Mouse (Mus musculus): Measurements from ENCODE around the gene Gm49392. TPM values are rescaled to one million over a fixed set of nuclear protein-coding genes. Genes with fewer than 3 reads are reported as not detected.

Gene Gm49392
- polyA plus RNA-seq, 1 experiment: 0.08 TPM

- Histone ChIP-seq H3K4me3 (ENCODE audit: insufficient read depth, poor library complexity, severe bottlenecking) (no peak overlapping the region), H3K36me3 (ENCODE audit: control insufficient read depth, insufficient read depth) (no peaks in the 10 kb centered on the region), H3ac (ENCODE audit: control insufficient read depth, insufficient read length, low read depth) (no peak overlapping the region), H3K27me3 (ENCODE audit: control insufficient read depth, insufficient read depth, insufficient read length) (no peaks in the 10 kb centered on the region), H3K79me2 (ENCODE audit: control insufficient read depth, insufficient read depth) (no peaks in the 10 kb centered on the region), H3K79me3 (ENCODE audit: low read depth) (no peaks in the 10 kb centered on the region)
- TF ChIP-seq FOSL1 (IDR thresholded peaks at IDR 0.05; ENCODE audit: insufficient read depth, low read length, poor library complexity, severe bottlenecking): no peak
- TF ChIP-seq CEBPB (IDR thresholded peaks at IDR 0.05; ENCODE audit: low read depth): no peak
- no peak for TF ChIP-seq MYOG (IDR thresholded peaks at IDR 0.05; ENCODE audit: control insufficient read depth, extremely low read depth, insufficient read length)
- TF ChIP-seq MAX (IDR thresholded peaks at IDR 0.05): no peak
- TF ChIP-seq MYOD1 (IDR thresholded peaks at IDR 0.05; ENCODE audit: control insufficient read depth, insufficient read length, low read depth): no peak
- no peak for TF ChIP-seq CTCF (IDR thresholded peaks at IDR 0.05; ENCODE audit: control insufficient read depth, insufficient read depth, insufficient read length)
- TF ChIP-seq USF1 (IDR thresholded peaks at IDR 0.05; ENCODE audit: low read depth): no peak
Observed at GRCm38 (mm10) chr13:60812768-60813167, 83.9 kb downstream of the Gm49392 start.

- H3K4me3 ChIP-seq (ENCODE audit: insufficient read depth, poor library complexity, severe bottlenecking): no peak overlapping the region
- no peaks in the 10 kb centered on the region for H3K27me3 ChIP-seq (ENCODE audit: control insufficient read depth, insufficient read depth, insufficient read length)
- no peaks in the 10 kb centered on the region for H3K79me2 ChIP-seq (ENCODE audit: control insufficient read depth, insufficient read depth)
- no peak overlapping the region for H3ac ChIP-seq (ENCODE audit: control insufficient read depth, insufficient read length, low read depth)
- H3K36me3 ChIP-seq (ENCODE audit: control insufficient read depth, insufficient read depth): no peaks in the 10 kb centered on the region
- TF ChIP-seq MYOG (IDR thresholded peaks at IDR 0.05; ENCODE audit: control insufficient read depth, extremely low read depth, insufficient read length): no peak
- no peak for TF ChIP-seq CTCF (IDR thresholded peaks at IDR 0.05; ENCODE audit: control insufficient read depth, insufficient read depth, insufficient read length)
- TF ChIP-seq FOSL1 (IDR thresholded peaks at IDR 0.05; ENCODE audit: insufficient read depth, low read length, poor library complexity, severe bottlenecking): no peak
- TF ChIP-seq CEBPB (IDR thresholded peaks at IDR 0.05; ENCODE audit: low read depth): no peak
- TF ChIP-seq MAX (IDR thresholded peaks at IDR 0.05): no peak
- no peak for TF ChIP-seq USF1 (IDR thresholded peaks at IDR 0.05; ENCODE audit: low read depth)
- TF ChIP-seq MYOD1 (IDR thresholded peaks at IDR 0.05; ENCODE audit: control insufficient read depth, insufficient read length, low read depth): no peak
- no peaks in the 10 kb centered on the region for H3K79me3 ChIP-seq (ENCODE audit: low read depth)
Observed at GRCm38 (mm10) chr13:60809690-60810089, 87.0 kb downstream of the Gm49392 start.

- H3K79me3 ChIP-seq (ENCODE audit: low read depth): no peaks in the 10 kb centered on the region
- H3K36me3 ChIP-seq (ENCODE audit: control insufficient read depth, insufficient read depth): no peaks in the 10 kb centered on the region
- TF ChIP-seq CEBPB (IDR thresholded peaks at IDR 0.05; ENCODE audit: low read depth) (no peak), MYOG (IDR thresholded peaks at IDR 0.05; ENCODE audit: control insufficient read depth, extremely low read depth, insufficient read length) (no peak)
- H3K27me3 ChIP-seq (ENCODE audit: control insufficient read depth, insufficient read depth, insufficient read length): no peaks in the 10 kb centered on the region
- no peaks in the 10 kb centered on the region for H3K79me2 ChIP-seq (ENCODE audit: control insufficient read depth, insufficient read depth)
- no peak within 1 kb of the TSS for H3K4me3 ChIP-seq (ENCODE audit: insufficient read depth, poor library complexity, severe bottlenecking)
- H3ac ChIP-seq (ENCODE audit: control insufficient read depth, insufficient read length, low read depth): no peak within 1 kb of the TSS
Observed at GRCm38 (mm10) chr13:60802749-60803148, 93.9 kb downstream of the Gm49392 start, which contains the start of gene Ctsll3. Ctsll3 (minus strand) TSS chr13:60802849.

Other genes with a start within 250 kb of the Gm49392 start
- gene BC051665, start 110.5 kb downstream of the Gm49392 start, polyA plus RNA-seq (2012; fragmentation: generic; extraction: Trizol): not detected
- not detected for gene Ctsll3, start 94.0 kb downstream of the Gm49392 start, polyA plus RNA-seq (2012; fragmentation: generic; extraction: Trizol)
- gene 4930486L24Rik, start 32.4 kb downstream of the Gm49392 start, polyA plus RNA-seq (2012; fragmentation: generic; extraction: Trizol): 0.11 TPM
- 0.57 TPM for gene Ctla2b, start 553 bp upstream of the Gm49392 start, polyA plus RNA-seq (2012; fragmentation: generic; extraction: Trizol)
- not detected for gene Tpbpb, start 8.0 kb upstream of the Gm49392 start, polyA plus RNA-seq (2012; fragmentation: generic; extraction: Trizol)
- gene Gm49393, start 38.7 kb upstream of the Gm49392 start, polyA plus RNA-seq (2012; fragmentation: generic; extraction: Trizol): not detected
- 0.21 TPM for gene Gm49391, start 39.7 kb upstream of the Gm49392 start, polyA plus RNA-seq (2012; fragmentation: generic; extraction: Trizol)
- gene Ctla2a, start 39.7 kb upstream of the Gm49392 start, polyA plus RNA-seq (2012; fragmentation: generic; extraction: Trizol): 1.6 TPM
- not detected for gene Tpbpa, start 45.1 kb upstream of the Gm49392 start, polyA plus RNA-seq (2012; fragmentation: generic; extraction: Trizol)
- not detected for gene Ctsj, start 109.1 kb upstream of the Gm49392 start, polyA plus RNA-seq (2012; fragmentation: generic; extraction: Trizol)
- not detected for gene Ctsq, start 143.7 kb upstream of the Gm49392 start, polyA plus RNA-seq (2012; fragmentation: generic; extraction: Trizol)